Mouse (Mus musculus): ENCODE data around the gene Mettl26. TPM values are rescaled to one million over a fixed set of nuclear protein-coding genes. Genes with fewer than 3 reads are reported as not detected.

Gene Mettl26
- polyA plus RNA-seq, 1 experiment from 2014 or later = 60.1 TPM

GRCm38 (mm10) chr17:25841117-25841880, 33.6 kb upstream of the Mettl26 start, which contains the start of gene Gm20683:
Gene Gm20683, minus strand, starts transcription at chr17:25841763.
- H3K36me3 ChIP-seq (ENCODE audit: control insufficient read depth, insufficient read depth, low read length) = peaks cover 27% of the 10 kb centered on the region
- no peaks in the 10 kb centered on the region for H3K9me3 ChIP-seq (ENCODE audit: control insufficient read depth, low read length)
- DNase-seq (ENCODE audit: low spot score, missing footprints) = no peak
- no peaks in the 10 kb centered on the region for H3K27me3 ChIP-seq (ENCODE audit: control insufficient read depth, insufficient read depth, low read length)
- H3K9ac ChIP-seq (ENCODE audit: low read length) = no peak within 1 kb of the TSS
- 95% methylated on average over 22 of the region's 22 CpGs for WGBS
- ATAC-seq (ENCODE audit: low FRiP score) = no peak
- no peak within 1 kb of the TSS for H3K4me3 ChIP-seq (ENCODE audit: low read depth, low read length)
- H3K27ac ChIP-seq (ENCODE audit: low read depth, low read length) = no peak within 1 kb of the TSS
- H3K4me1 ChIP-seq (ENCODE audit: control insufficient read depth, insufficient read depth, low read length) = peaks cover 24% of the 10 kb centered on the region
- no peak within 1 kb of the TSS for H3K4me2 ChIP-seq

DNA sequence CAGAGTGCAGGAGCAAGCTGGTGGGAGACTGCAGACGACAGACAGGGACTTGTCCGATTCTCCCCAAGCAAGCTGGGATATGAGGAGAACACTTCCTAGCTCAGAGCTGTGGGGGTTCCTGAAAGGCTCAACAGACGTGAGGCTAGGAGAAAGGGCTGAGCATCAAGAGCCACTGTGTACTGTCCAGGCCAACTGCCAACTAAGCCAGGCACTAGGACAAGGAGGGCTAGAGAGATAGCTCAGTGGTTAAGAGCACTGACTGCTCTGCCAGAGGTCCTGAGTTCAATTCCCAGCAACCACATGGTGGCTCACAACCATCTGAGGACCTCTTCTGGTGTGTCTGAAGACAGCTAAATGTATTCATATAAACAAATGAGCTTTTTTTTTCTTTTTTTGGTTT, 32.4 kb upstream of the Mettl26 start:
- H3K27ac ChIP-seq (ENCODE audit: low read depth, low read length) = no peak overlapping the region
- H3K36me3 ChIP-seq (ENCODE audit: control insufficient read depth, insufficient read depth, low read length) = peaks cover 27% of the 10 kb centered on the region
- H3K4me2 ChIP-seq = no peak overlapping the region
- WGBS = 85% methylated on average over 3 of the region's 3 CpGs
- H3K9ac ChIP-seq (ENCODE audit: low read length) = no peak overlapping the region
- H3K9me3 ChIP-seq (ENCODE audit: control insufficient read depth, low read length) = no peaks in the 10 kb centered on the region
- H3K4me3 ChIP-seq (ENCODE audit: low read depth, low read length) = no peak overlapping the region
- no peak for DNase-seq (ENCODE audit: low spot score, missing footprints)
- ATAC-seq (ENCODE audit: low FRiP score) = no peak
- H3K27me3 ChIP-seq (ENCODE audit: control insufficient read depth, insufficient read depth, low read length) = no peaks in the 10 kb centered on the region
- peaks cover 12% of the 10 kb centered on the region for H3K4me1 ChIP-seq (ENCODE audit: control insufficient read depth, insufficient read depth, low read length)

- Histone ChIP-seq H3K27ac (ENCODE audit: low read depth, low read length) (no peak overlapping the region), H3K4me1 (ENCODE audit: control insufficient read depth, insufficient read depth, low read length) (peaks cover 8% of the 10 kb centered on the region), H3K9ac (ENCODE audit: low read length) (peak overlapping the region; percentile 89; the same call in 1 of the 2 replicates), H3K4me3 (ENCODE audit: low read depth, low read length) (peak overlapping the region; percentile 90; the same call in 1 of the 2 replicates), H3K27me3 (ENCODE audit: control insufficient read depth, insufficient read depth, low read length) (no peaks in the 10 kb centered on the region), H3K9me3 (ENCODE audit: control insufficient read depth, low read length) (no peaks in the 10 kb centered on the region), H3K4me2 (peak overlapping the region; percentile 94), H3K36me3 (ENCODE audit: control insufficient read depth, insufficient read depth, low read length) (peaks cover 27% of the 10 kb centered on the region)
- whole genome bisulfite sequencing = 97% methylated on average over 4 of the region's 4 CpGs
- DNase-seq (ENCODE audit: low spot score, missing footprints) (no peak), ATAC-seq (ENCODE audit: low FRiP score) (no peak)
Observed at GRCm38 (mm10) chr17:25843122-25843521, 31.8 kb upstream of the Mettl26 start.

DNA sequence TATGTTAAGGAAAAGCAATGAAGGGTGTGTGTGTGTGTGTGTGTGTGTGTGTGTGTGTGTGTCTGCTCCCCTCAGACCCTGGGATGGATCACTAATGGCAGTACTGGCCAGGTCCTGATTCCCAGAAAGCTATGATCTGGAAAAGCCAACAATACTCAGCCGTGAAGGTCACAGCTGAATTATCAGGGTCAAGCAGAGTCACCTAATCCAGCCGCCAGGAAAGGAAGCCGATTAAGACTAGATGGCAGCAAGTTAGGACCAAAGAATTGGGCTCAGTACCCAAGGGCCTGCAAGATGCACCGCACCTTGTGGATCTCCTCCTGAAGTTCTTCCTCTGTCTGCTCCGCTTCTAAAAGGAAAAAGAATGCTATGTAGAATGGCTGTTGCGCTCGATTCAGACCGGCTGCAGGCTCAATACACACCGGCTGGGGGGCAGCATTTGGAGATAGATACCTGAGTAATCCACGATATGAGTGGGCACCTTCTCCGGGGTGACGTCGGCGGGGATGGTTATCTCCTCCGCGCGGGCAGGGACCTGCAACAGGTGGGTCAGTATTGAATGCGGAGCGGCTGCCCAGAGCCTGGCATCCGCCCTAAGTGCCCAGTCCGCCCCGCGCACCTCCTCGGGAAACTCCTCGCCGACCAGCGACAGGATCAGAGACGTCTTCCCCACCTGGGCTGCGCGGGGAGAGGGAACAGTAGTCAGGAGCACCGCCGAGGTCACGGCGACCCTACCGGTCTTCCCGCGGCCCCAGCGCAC, 31.1 kb upstream of the Mettl26 start:
- 5% methylated on average over 33 of the region's 38 CpGs for WGBS
- Histone ChIP-seq H3K9ac (ENCODE audit: low read length) (peak overlapping the region; percentile 89), H3K36me3 (ENCODE audit: control insufficient read depth, insufficient read depth, low read length) (peaks cover 26% of the 10 kb centered on the region), H3K27me3 (ENCODE audit: control insufficient read depth, insufficient read depth, low read length) (no peaks in the 10 kb centered on the region), H3K4me1 (ENCODE audit: control insufficient read depth, insufficient read depth, low read length) (peaks cover 8% of the 10 kb centered on the region), H3K9me3 (ENCODE audit: control insufficient read depth, low read length) (no peaks in the 10 kb centered on the region), H3K4me2 (peak overlapping the region; percentile 94), H3K4me3 (ENCODE audit: low read depth, low read length) (peak overlapping the region; percentile 90), H3K27ac (ENCODE audit: low read depth, low read length) (no peak overlapping the region; the same call in 1 of the 2 replicates)
- peak; percentile 45; the same call in 1 of the 2 replicates for ATAC-seq (ENCODE audit: low FRiP score)
- DNase-seq (ENCODE audit: low spot score, missing footprints) = no peak

DNA sequence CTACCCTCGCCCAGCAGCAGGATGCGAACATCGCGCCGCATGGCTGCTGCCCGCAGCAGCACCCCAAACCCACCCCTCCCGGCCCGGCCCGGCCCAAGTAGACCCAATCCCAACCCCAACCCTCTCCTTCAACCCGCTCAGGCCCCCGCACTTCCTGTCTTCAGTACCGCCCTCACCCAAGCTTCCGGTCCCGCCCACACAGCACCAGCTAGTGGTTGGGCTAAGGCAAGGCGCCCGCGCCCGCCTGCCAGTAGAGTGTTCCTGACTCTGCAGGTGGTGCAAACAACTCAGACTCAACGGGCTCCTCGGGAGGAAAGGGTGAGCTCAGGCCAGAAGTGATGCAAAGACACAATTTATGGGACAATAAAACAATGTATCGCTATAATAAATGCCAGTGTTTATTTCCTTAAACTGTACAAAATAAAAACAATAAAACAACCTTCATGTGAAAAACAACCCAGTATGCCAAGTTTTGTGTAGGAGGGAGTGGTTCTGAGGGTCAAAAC, 30.4 kb upstream of the Mettl26 start, which contains the start of gene Rhot2:
TSS of gene Rhot2 (minus strand) at position 456 of the 506 bp plus-strand sequence.
- DNase-seq (ENCODE audit: low spot score, missing footprints) (peak; percentile 99), ATAC-seq (ENCODE audit: low FRiP score) (peak; percentile 96)
- 1% methylated on average over 21 of the region's 21 CpGs for WGBS
- Histone ChIP-seq H3K9ac (ENCODE audit: low read length) (peak within 1 kb of the TSS; percentile 89), H3K27me3 (ENCODE audit: control insufficient read depth, insufficient read depth, low read length) (no peaks in the 10 kb centered on the region), H3K9me3 (ENCODE audit: control insufficient read depth, low read length) (no peaks in the 10 kb centered on the region), H3K36me3 (ENCODE audit: control insufficient read depth, insufficient read depth, low read length) (peaks cover 23% of the 10 kb centered on the region), H3K4me1 (ENCODE audit: control insufficient read depth, insufficient read depth, low read length) (peaks cover 8% of the 10 kb centered on the region), H3K4me2 (peak within 1 kb of the TSS; percentile 94), H3K4me3 (ENCODE audit: low read depth, low read length) (peak within 1 kb of the TSS; percentile 90), H3K27ac (ENCODE audit: low read depth, low read length) (no peak within 1 kb of the TSS; the same call in 1 of the 2 replicates)

DNA sequence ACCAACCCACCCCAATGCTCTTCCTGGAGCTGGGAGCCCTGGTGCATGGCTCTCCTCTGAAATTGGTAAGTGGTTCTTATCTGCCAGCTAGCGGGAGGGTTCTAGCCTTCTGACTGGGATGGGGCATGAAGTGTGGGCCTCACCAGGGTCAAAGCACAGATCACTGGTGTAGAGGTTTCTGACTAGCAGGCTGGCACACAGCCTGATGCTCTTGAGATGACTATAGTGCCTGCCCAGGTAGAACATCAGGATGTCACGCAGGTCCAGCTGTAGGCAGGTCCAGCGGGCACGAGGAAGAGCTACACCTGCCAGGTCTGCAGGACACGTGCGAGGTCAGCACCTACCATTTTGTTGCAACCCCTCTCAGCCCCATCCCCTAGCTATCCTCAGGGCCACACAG, 14.6 kb upstream of the Mettl26 start:
- Histone ChIP-seq H3K27me3 (ENCODE audit: control insufficient read depth, insufficient read depth, low read length) (no peaks in the 10 kb centered on the region), H3K27ac (ENCODE audit: low read depth, low read length) (no peak overlapping the region), H3K4me3 (ENCODE audit: low read depth, low read length) (peak overlapping the region; percentile 63), H3K9me3 (ENCODE audit: control insufficient read depth, low read length) (no peaks in the 10 kb centered on the region), H3K4me2 (peak overlapping the region; percentile 86), H3K36me3 (ENCODE audit: control insufficient read depth, insufficient read depth, low read length) (no peaks in the 10 kb centered on the region), H3K4me1 (ENCODE audit: control insufficient read depth, insufficient read depth, low read length) (peaks cover 17% of the 10 kb centered on the region), H3K9ac (ENCODE audit: low read length) (peak overlapping the region; percentile 84)
- DNase-seq (ENCODE audit: low spot score, missing footprints) (no peak), ATAC-seq (ENCODE audit: low FRiP score) (no peak)
- WGBS = 84% methylated on average over 6 of the region's 6 CpGs

DNA sequence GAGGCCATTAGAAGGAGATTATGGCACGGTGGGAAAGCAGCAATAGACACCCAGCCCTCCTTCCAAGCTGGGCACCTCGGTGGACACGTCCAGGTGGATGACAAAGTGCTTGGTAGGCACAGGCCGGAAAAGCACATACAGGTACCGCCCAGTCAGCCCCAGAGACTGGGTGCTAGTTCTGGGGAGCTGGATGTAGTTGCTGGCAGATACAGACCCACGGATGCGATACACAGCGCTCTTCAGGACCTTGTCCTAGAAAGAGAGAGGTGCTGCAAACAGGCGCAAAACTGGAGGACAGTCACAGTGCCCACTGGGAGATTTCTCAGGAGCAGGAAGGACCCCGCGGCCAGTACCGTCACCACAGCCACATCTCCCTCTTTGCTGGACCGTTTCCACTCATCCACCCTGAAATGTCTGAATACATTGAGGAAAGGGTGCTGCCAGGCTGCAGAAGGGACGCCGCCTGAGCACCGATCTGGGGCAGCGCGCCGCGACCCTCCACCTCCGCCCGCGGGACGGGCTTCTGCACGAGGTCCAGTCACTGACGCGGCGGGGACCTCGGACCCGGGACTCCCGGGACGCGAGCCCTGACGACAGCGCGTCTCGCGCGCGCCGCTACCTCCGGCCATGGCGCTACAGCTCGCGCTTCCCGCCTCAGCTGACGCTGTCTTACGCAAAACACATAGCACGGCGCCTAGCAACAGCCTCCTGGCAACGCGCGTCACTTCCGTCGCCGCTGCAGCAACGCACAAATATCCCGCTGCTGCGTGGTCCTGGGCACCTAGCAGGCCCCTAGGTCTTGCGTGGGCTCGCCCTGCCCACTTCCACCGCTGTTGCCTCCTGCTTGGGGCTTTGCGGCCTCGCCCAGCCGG, 13.8 kb upstream of the Mettl26 start, which contains the start of gene Wdr90:
TSS of gene Wdr90 (minus strand) at position 670 of the 872 bp plus-strand sequence.
- whole genome bisulfite sequencing = 3% methylated on average over 65 of the region's 65 CpGs
- no peaks in the 10 kb centered on the region for H3K27me3 ChIP-seq (ENCODE audit: control insufficient read depth, insufficient read depth, low read length)
- peak within 1 kb of the TSS; percentile 86 for H3K4me2 ChIP-seq
- peaks cover 17% of the 10 kb centered on the region for H3K4me1 ChIP-seq (ENCODE audit: control insufficient read depth, insufficient read depth, low read length)
- H3K36me3 ChIP-seq (ENCODE audit: control insufficient read depth, insufficient read depth, low read length) = no peaks in the 10 kb centered on the region
- H3K27ac ChIP-seq (ENCODE audit: low read depth, low read length) = peak within 1 kb of the TSS; percentile 62
- ATAC-seq (ENCODE audit: low FRiP score) (peak; percentile 94), DNase-seq (ENCODE audit: low spot score, missing footprints) (peak; percentile 98)
- H3K4me3 ChIP-seq (ENCODE audit: low read depth, low read length) = peak within 1 kb of the TSS; percentile 63
- peak within 1 kb of the TSS; percentile 84 for H3K9ac ChIP-seq (ENCODE audit: low read length)
- no peaks in the 10 kb centered on the region for H3K9me3 ChIP-seq (ENCODE audit: control insufficient read depth, low read length)
